Mouse (Mus musculus): ENCODE measurements around the gene Mgmt.

GRCm38 (mm10) chr7:137112101-137112500 lies 217.7 kb downstream of the Mgmt start:
- TF ChIP-seq MAX (IDR thresholded peaks at IDR 0.05; ENCODE audit: low read length) (peak; percentile 75), EP300 (IDR thresholded peaks at IDR 0.05; ENCODE audit: low read length) (peak; percentile 81), JUND (conservative IDR thresholded peaks at IDR 0.05; ENCODE audit: low read depth, low read length) (no peak; the same call in 1 of the 2 replicates), POLR2A (IDR thresholded peaks at IDR 0.05; ENCODE audit: low read depth, low read length) (no peak), MAFK (IDR thresholded peaks at IDR 0.05; ENCODE audit: insufficient replicate concordance, low read length) (no peak), USF1 (IDR thresholded peaks at IDR 0.05; ENCODE audit: low read depth, low read length) (peak; percentile 63), MAZ (IDR thresholded peaks at IDR 0.05; ENCODE audit: low read depth, low read length) (no peak), CTCF (conservative IDR thresholded peaks at IDR 0.05 in 1 of 2, IDR thresholded peaks at IDR 0.05 in 1 of 2; ENCODE audit: low read depth in 2 of 2, low read length in 2 of 2) (no peak), E2F4 (IDR thresholded peaks at IDR 0.05; ENCODE audit: insufficient replicate concordance, low read depth, low read length) (no peak), ZKSCAN1 (IDR thresholded peaks at IDR 0.05; ENCODE audit: borderline replicate concordance, low read depth, low read length) (no peak), ZC3H11A (IDR thresholded peaks at IDR 0.05; ENCODE audit: low read depth, low read length) (no peak), RCOR1 (conservative IDR thresholded peaks at IDR 0.05; ENCODE audit: low read depth, low read length) (no peak), CHD2 (IDR thresholded peaks at IDR 0.05; ENCODE audit: low read length) (0 out of 2 replicates have a peak, but pooled peaks have one; percentile 21), UBTF (IDR thresholded peaks at IDR 0.05; ENCODE audit: low read depth, low read length) (no peak)

Data from CH12.LX (cell line).